8 mouse cellular contexts compared by ENCODE assay signal in genomic region chr16:38090341-38091005, GRCm38 (mm10). TPM values are rescaled to one million over a fixed set of nuclear protein-coding genes. Genes with fewer than 3 reads are reported as not detected.
A peak's percentile ranks its signal among the peaks of the same experiment; 100 is the strongest.
DNase-seq lines count a peak whose midpoint lies in the region; ATAC-seq lines count a peak whose summit lies in the region.

No protein-coding gene starts in this region.

- ATAC-seq in intestine, embryonic 15.5 days = no peak
- ATAC-seq in midbrain, embryonic 15.5 days (replicated peaks) = no peak
- no peak for ATAC-seq in granulocyte monocyte progenitor cell, adult 5-6 weeks (replicated peaks; ENCODE audit: poor library complexity, severe bottlenecking)

- H3K9ac ChIP-seq in intestine, embryonic 15.5 days = peak overlapping the region; percentile 98
- H3K9ac ChIP-seq in midbrain, embryonic 15.5 days = peak overlapping the region; percentile 94

- H3K36me3 ChIP-seq in embryonic facial prominence, embryonic 10.5 days (replicated peaks) = peaks cover 4% of the 10 kb centered on the region
- no peaks in the 10 kb centered on the region for H3K36me3 ChIP-seq in intestine, embryonic 15.5 days
- no peaks in the 10 kb centered on the region for H3K36me3 ChIP-seq in midbrain, embryonic 15.5 days (replicated peaks)

- H3K9me3 ChIP-seq in embryonic facial prominence, embryonic 10.5 days = no peaks in the 10 kb centered on the region
- H3K9me3 ChIP-seq in intestine, embryonic 15.5 days = no peaks in the 10 kb centered on the region
- H3K9me3 ChIP-seq in midbrain, embryonic 15.5 days = no peaks in the 10 kb centered on the region

- no peaks in the 10 kb centered on the region for H3K27me3 ChIP-seq in embryonic facial prominence, embryonic 10.5 days (replicated peaks; ENCODE audit: low read depth, poor library complexity, severe bottlenecking)
- no peaks in the 10 kb centered on the region for H3K27me3 ChIP-seq in intestine, embryonic 15.5 days (replicated peaks)
- no peaks in the 10 kb centered on the region for H3K27me3 ChIP-seq in midbrain, embryonic 15.5 days (replicated peaks)

- DNase-seq in cerebellum, postnatal 10 days = peak; percentile 57
- no peak for DNase-seq in cerebellum, adult 9-11 months
- DNase-seq in A20 (ENCODE audit: low read depth, low spot score) = peak; percentile 60
- DNase-seq in embryonic facial prominence, embryonic 10.5 days (ENCODE audit: low spot score) = peak; percentile 29
- DNase-seq in layer of hippocampus, postnatal 25 days (ENCODE audit: extremely low spot score in 1 of 2, low spot score in 1 of 2) = no peak

- peaks cover 39% of the 10 kb centered on the region for H3K4me1 ChIP-seq in embryonic facial prominence, embryonic 10.5 days
- peaks cover 23% of the 10 kb centered on the region; the same call in 1 of the 2 replicates for H3K4me1 ChIP-seq in intestine, embryonic 15.5 days (replicated peaks)
- peaks cover 40% of the 10 kb centered on the region for H3K4me1 ChIP-seq in midbrain, embryonic 15.5 days

- WGBS in embryonic facial prominence, embryonic 10.5 days = under 1% methylated on average over 17 of the region's 17 CpGs
- under 1% methylated on average over 17 of the region's 17 CpGs for WGBS in intestine, embryonic 15.5 days
- WGBS in midbrain, embryonic 15.5 days = under 1% methylated on average over 17 of the region's 17 CpGs

- peak overlapping the region; percentile 99 for H3K27ac ChIP-seq in embryonic facial prominence, embryonic 10.5 days (replicated peaks)
- H3K27ac ChIP-seq in intestine, embryonic 15.5 days = peak overlapping the region; percentile 24; the same call in 1 of the 2 replicates
- peak overlapping the region; percentile 100 for H3K27ac ChIP-seq in midbrain, embryonic 15.5 days

- H3K4me3 ChIP-seq in embryonic facial prominence, embryonic 10.5 days = peak overlapping the region; percentile 96
- H3K4me3 ChIP-seq in intestine, embryonic 15.5 days (replicated peaks) = peak overlapping the region; percentile 99
- peak overlapping the region; percentile 89 for H3K4me3 ChIP-seq in midbrain, embryonic 15.5 days

- H3K4me2 ChIP-seq in intestine, embryonic 15.5 days (replicated peaks) = peak overlapping the region; percentile 67
- H3K4me2 ChIP-seq in midbrain, embryonic 15.5 days = peak overlapping the region; percentile 71

RNA-seq across cellular contexts. Expression of gene Gsk3b, which starts 1.7 kb away (rescaled TPM):
- polyA plus RNA-seq in embryonic facial prominence, embryonic 10.5 days (2016; fragmentation: Nextera tagmentation; extraction: Ambion mirVana) = 69.3 and 69.5 TPM in 2 replicates
- 45.6 and 48.4 TPM in 2 replicates for polyA plus RNA-seq in intestine, embryonic 15.5 days (2015; fragmentation: Nextera tagmentation; extraction: Ambion mirVana)
- 164 and 167 TPM in 2 replicates for polyA plus RNA-seq in midbrain, embryonic 15.5 days (2015; fragmentation: Nextera tagmentation; extraction: Ambion mirVana)
- 100 to 1,000 TPM; 139 to 153 TPM for total RNA-seq in layer of hippocampus, postnatal 25 days (2021)
- total RNA-seq in granulocyte monocyte progenitor cell, adult 5-6 weeks (2014; fragmentation: Nextera tagmentation) = 46.8 and 50.9 TPM in 2 replicates
- total RNA-seq in granulocyte monocyte progenitor cell, adult 5-6 weeks (2017) = 20.0 and 25.5 TPM in 2 replicates

Comparison
In these comparisons a context has a peak if more than half of its experiments do, and no peak if none do; other contexts are left out.
1. DNase-seq: peak in cerebellum, postnatal 10 days (2 of 2), A20 (single experiment) and embryonic facial prominence, embryonic 10.5 days (single experiment); none in cerebellum, adult 9-11 months (single experiment) and layer of hippocampus, postnatal 25 days (0 of 2).
2. H3K27ac ChIP-seq: peak in every context shown above with its lines; median percentile 100 in midbrain, embryonic 15.5 days; 99 in embryonic facial prominence, embryonic 10.5 days; 24 in intestine, embryonic 15.5 days.
3. Peak in every context shown above with its lines, with median percentiles within 50 percentile points of each other: H3K4me3 ChIP-seq.